Mouse (Mus musculus) left cerebral cortex, postnatal 14 days (tissue): Measurements from ENCODE around the gene Zmynd10. TPM values are rescaled to one million over a fixed set of nuclear protein-coding genes. Genes with fewer than 3 reads are reported as not detected.
A peak's percentile ranks its signal among the peaks of the same experiment; 100 is the strongest.

Source experiments
- DNase-seq, 2 experiments: peaks; one replicate each; pipeline ENCODE4 v3.0.0; 2021 to 2022; ENCODE audit warnings: low spot score in 2 of 2, mixed read lengths in 1 of 2
- intact Hi-C: fragments of 180-260 bp; cut with DNase I; formaldehyde crosslinking; loops from one replicate; pipeline ENCODE4 v1.15.1; 2025
- total RNA-seq, 2 experiments: library from RNA; stranded (reverse); gene quantifications; 2 replicates each; pipeline ENCODE4 v1.2.3; 2021

Zmynd10 gene
- total RNA-seq, 2 experiments from 2014 or later = 2.3 to 3.1 TPM

GRCm38 (mm10) chr9:107538231-107538630 lies 8.9 kb upstream of the Zmynd10 start:
- intact Hi-C loops = loop anchor here (10.0 kb wide), 1 partner anchor 643 kb away; the partner anchor contains the start of gene Manf
- DNase-seq = no peak

- DNase-seq = no peak
- intact Hi-C loops = loop anchor here (10.0 kb wide), 1 partner anchor 644 kb away; the partner anchor contains the start of gene Manf
Observed at GRCm38 (mm10) chr9:107538711-107539110, 8.4 kb upstream of the Zmynd10 start.

GRCm38 (mm10) chr9:107539940-107540339 lies 7.2 kb upstream of the Zmynd10 start:
- DNase-seq = no peak

GRCm38 (mm10) chr9:107540420-107540819 lies 6.7 kb upstream of the Zmynd10 start:
- no peak for DNase-seq
- intact Hi-C loops = no loop called here

More at GRCm38 (mm10) chr9:107539940-107540339, 7.2 kb upstream of the Zmynd10 start:
- intact Hi-C loops = loop anchor here (10.0 kb wide), 1 partner anchor 645 kb away; the partner anchor contains the start of gene Manf

GRCm38 (mm10) chr9:107541005-107541404 lies 6.1 kb upstream of the Zmynd10 start:
- intact Hi-C loops = no loop called here
- no peak for DNase-seq

GRCm38 (mm10) chr9:107541474-107542351 lies 5.4 kb upstream of the Zmynd10 start, which contains the start of the genes Cyb561d2 and Nprl2:
Gene Cyb561d2, minus strand, starts transcription at chr9:107542193.
Gene Nprl2, plus strand, starts transcription at chr9:107542226.
- intact Hi-C loops = no loop called here
- peak; percentile 92 to 94 for DNase-seq

GRCm38 (mm10) chr9:107542352-107542686 lies 4.8 kb upstream of the Zmynd10 start:
- DNase-seq = no peak
- intact Hi-C loops = no loop called here

- DNase-seq = no peak
- intact Hi-C loops = no loop called here
Observed at GRCm38 (mm10) chr9:107542721-107543120, 4.4 kb upstream of the Zmynd10 start.

- intact Hi-C loops = no loop called here
- DNase-seq = no peak
Observed at GRCm38 (mm10) chr9:107543299-107543698, 3.8 kb upstream of the Zmynd10 start.

GRCm38 (mm10) chr9:107544196-107544700 lies 2.9 kb upstream of the Zmynd10 start:
- no peak for DNase-seq
- intact Hi-C loops = no loop called here

- intact Hi-C loops = no loop called here
- no peak for DNase-seq
Observed at GRCm38 (mm10) chr9:107544729-107545128, 2.4 kb upstream of the Zmynd10 start.

GRCm38 (mm10) chr9:107545199-107545598 lies 1.9 kb upstream of the Zmynd10 start:
- DNase-seq = no peak
- intact Hi-C loops = no loop called here

- intact Hi-C loops = no loop called here
Observed at GRCm38 (mm10) chr9:107545602-107546001, 1.5 kb upstream of the Zmynd10 start.

GRCm38 (mm10) chr9:107547957-107548356 lies 859 bp downstream of the Zmynd10 start:
- intact Hi-C loops = no loop called here
- DNase-seq = no peak

More at GRCm38 (mm10) chr9:107545602-107546001, 1.5 kb upstream of the Zmynd10 start:
- DNase-seq = peak; percentile 79 to 81

GRCm38 (mm10) chr9:107548820-107549219 lies 1.7 kb downstream of the Zmynd10 start:
- DNase-seq = no peak
- intact Hi-C loops = no loop called here

- intact Hi-C loops = no loop called here
- DNase-seq = no peak
Observed at GRCm38 (mm10) chr9:107549297-107550074, 2.4 kb downstream of the Zmynd10 start.

GRCm38 (mm10) chr9:107550491-107551116 lies 3.5 kb downstream of the Zmynd10 start:
- intact Hi-C loops = no loop called here
- DNase-seq = no peak

- DNase-seq = no peak
- intact Hi-C loops = no loop called here
Observed at GRCm38 (mm10) chr9:107551117-107551889, 4.2 kb downstream of the Zmynd10 start, which contains the start of gene Rassf1. Gene Rassf1, plus strand, starts transcription at chr9:107551555.
